Comparison of ENCODE assay signal across 21 mouse cellular contexts in genomic region chr4:12647732-12648131, GRCm38 (mm10).
A peak's percentile ranks its signal among the peaks of the same experiment; 100 is the strongest.
DNase-seq lines count a peak whose midpoint lies in the region; ATAC-seq and TF ChIP-seq lines count a peak whose summit lies in the region.
"Had no signal": no experiment of that assay in that cellular context is flagged by ENCODE, and none has a peak within 500 bp of the region (broad histone marks: within the 10 kb centered on the region; RNA-seq: fewer than 3 reads in every experiment).

No protein-coding gene starts in this region.

- H3K27me3 ChIP-seq in kidney, postnatal 0 days (ENCODE audit: insufficient read depth, low read length): no peaks in the 10 kb centered on the region
- no peaks in the 10 kb centered on the region for H3K27me3 ChIP-seq in midbrain, embryonic 11.5 days (ENCODE audit: control insufficient read depth, insufficient read depth, low read length)
- no peaks in the 10 kb centered on the region for H3K27me3 ChIP-seq in midbrain, embryonic 14.5 days (ENCODE audit: control insufficient read depth, insufficient read depth, low read length)
- H3K27me3 ChIP-seq: embryonic facial prominence, embryonic 15.5 days; hindbrain, embryonic 13.5 days had no signal

- peak; percentile 26 for DNase-seq in kidney, postnatal 0 days (ENCODE audit: low spot score)
- DNase-seq in kidney, postnatal 36 days: no peak
- peak; percentile 80 for DNase-seq in midbrain, embryonic 11.5 days (ENCODE audit: low spot score, missing footprints)
- DNase-seq in midbrain, embryonic 14.5 days: no peak
- DNase-seq in left cerebral cortex, adult 18-20 months (ENCODE audit: low spot score in 2 of 2): no peak
- DNase-seq: adrenal gland, adult 8-10 months; adrenal gland, postnatal 36 days; B cell, adult 2 months; cerebellum, adult 2 months; cerebellum, postnatal 10 days; gastrocnemius, postnatal 14 days; heart, postnatal 10 days; heart, postnatal 4 days had no signal

- no peaks in the 10 kb centered on the region for H3K9me3 ChIP-seq in kidney, postnatal 0 days (replicated peaks; ENCODE audit: low read length)
- no peaks in the 10 kb centered on the region for H3K9me3 ChIP-seq in midbrain, embryonic 11.5 days (ENCODE audit: control insufficient read depth, low read length)
- H3K9me3 ChIP-seq in midbrain, embryonic 14.5 days (ENCODE audit: control insufficient read depth, low read length): no peaks in the 10 kb centered on the region
- H3K9me3 ChIP-seq: embryonic facial prominence, embryonic 15.5 days; G1E; hindbrain, embryonic 13.5 days had no signal

- no peak overlapping the region for H3K4me3 ChIP-seq in kidney, postnatal 0 days (replicated peaks; ENCODE audit: low read depth, low read length)
- H3K4me3 ChIP-seq in midbrain, embryonic 11.5 days (ENCODE audit: low read depth, low read length): no peak overlapping the region
- no peak overlapping the region for H3K4me3 ChIP-seq in midbrain, embryonic 14.5 days (replicated peaks; ENCODE audit: low read depth, low read length)
- H3K4me3 ChIP-seq: embryonic facial prominence, embryonic 15.5 days; erythroblast, embryonic 14.5 days; hindbrain, embryonic 13.5 days had no signal

- no peak overlapping the region for H3K27ac ChIP-seq in kidney, postnatal 0 days
- no peak overlapping the region for H3K27ac ChIP-seq in midbrain, embryonic 11.5 days (ENCODE audit: low read depth, low read length)
- no peak overlapping the region for H3K27ac ChIP-seq in midbrain, embryonic 14.5 days (replicated peaks; ENCODE audit: low read depth, low read length)
- H3K27ac ChIP-seq: embryonic facial prominence, embryonic 15.5 days; hindbrain, embryonic 13.5 days; hindbrain, postnatal 0 days had no signal

- 16% methylated on average over 3 of the region's 3 CpGs for WGBS in kidney, postnatal 0 days
- 64% methylated on average over 3 of the region's 3 CpGs for WGBS in midbrain, embryonic 11.5 days
- WGBS in midbrain, embryonic 14.5 days: 63% methylated on average over 3 of the region's 3 CpGs

- H3K36me3 ChIP-seq in kidney, postnatal 0 days (ENCODE audit: insufficient read depth, low read length): no peaks in the 10 kb centered on the region
- H3K36me3 ChIP-seq in midbrain, embryonic 11.5 days (ENCODE audit: control insufficient read depth, insufficient read depth, low read length): no peaks in the 10 kb centered on the region
- no peaks in the 10 kb centered on the region for H3K36me3 ChIP-seq in midbrain, embryonic 14.5 days (ENCODE audit: control insufficient read depth, insufficient read depth, low read length)
- H3K36me3 ChIP-seq: embryonic facial prominence, embryonic 15.5 days; G1E; hindbrain, embryonic 13.5 days had no signal

- H3K9ac ChIP-seq in kidney, postnatal 0 days (ENCODE audit: low read depth, low read length): no peak overlapping the region
- no peak overlapping the region for H3K9ac ChIP-seq in midbrain, embryonic 11.5 days (ENCODE audit: low read length)
- no peak overlapping the region for H3K9ac ChIP-seq in midbrain, embryonic 14.5 days (replicated peaks; ENCODE audit: low read length)
- H3K9ac ChIP-seq: embryonic facial prominence, embryonic 15.5 days; hindbrain, embryonic 13.5 days had no signal

- no peaks in the 10 kb centered on the region for H3K4me1 ChIP-seq in kidney, postnatal 0 days (replicated peaks; ENCODE audit: insufficient read depth, low read length)
- no peaks in the 10 kb centered on the region for H3K4me1 ChIP-seq in midbrain, embryonic 11.5 days (ENCODE audit: control insufficient read depth, insufficient read depth, low read length)
- no peaks in the 10 kb centered on the region for H3K4me1 ChIP-seq in midbrain, embryonic 14.5 days (ENCODE audit: control insufficient read depth, insufficient read depth, low read length)
- H3K4me1 ChIP-seq: embryonic facial prominence, embryonic 15.5 days; hindbrain, embryonic 13.5 days had no signal

- H3K4me2 ChIP-seq in kidney, postnatal 0 days (ENCODE audit: low read length): no peak overlapping the region
- no peak overlapping the region for H3K4me2 ChIP-seq in midbrain, embryonic 11.5 days
- H3K4me2 ChIP-seq in midbrain, embryonic 14.5 days (ENCODE audit: low read length): no peak overlapping the region
- H3K4me2 ChIP-seq: embryonic facial prominence, embryonic 15.5 days; hindbrain, embryonic 13.5 days had no signal

- ATAC-seq in kidney, postnatal 0 days (replicated peaks; ENCODE audit: low FRiP score, low read depth): no peak
- no peak for ATAC-seq in midbrain, embryonic 11.5 days (ENCODE audit: low FRiP score)
- no peak for ATAC-seq in midbrain, embryonic 14.5 days (ENCODE audit: low FRiP score, low TSS enrichment)
- peak; percentile 58 for ATAC-seq in megakaryocyte progenitor cell, adult 5-6 weeks (replicated peaks; ENCODE audit: poor library complexity)
- ATAC-seq: CD4-positive, CD25-positive, alpha-beta regulatory T cell, adult 4 months; forebrain, embryonic 16.5 days; hindbrain, postnatal 0 days had no signal

- no peak for TF ChIP-seq CTCF in kidney, postnatal 0 days (IDR thresholded peaks at IDR 0.05; ENCODE audit: low read depth)

Comparison
In these comparisons a context has a peak if more than half of its experiments do, and no peak if none do; other contexts are left out.
1. DNase-seq: peak in kidney, postnatal 0 days (single experiment) and midbrain, embryonic 11.5 days (single experiment); none in kidney, postnatal 36 days (0 of 2), midbrain, embryonic 14.5 days (single experiment) and left cerebral cortex, adult 18-20 months (0 of 2).